Mouse (Mus musculus): ENCODE data around the gene Alg6.

DNA sequence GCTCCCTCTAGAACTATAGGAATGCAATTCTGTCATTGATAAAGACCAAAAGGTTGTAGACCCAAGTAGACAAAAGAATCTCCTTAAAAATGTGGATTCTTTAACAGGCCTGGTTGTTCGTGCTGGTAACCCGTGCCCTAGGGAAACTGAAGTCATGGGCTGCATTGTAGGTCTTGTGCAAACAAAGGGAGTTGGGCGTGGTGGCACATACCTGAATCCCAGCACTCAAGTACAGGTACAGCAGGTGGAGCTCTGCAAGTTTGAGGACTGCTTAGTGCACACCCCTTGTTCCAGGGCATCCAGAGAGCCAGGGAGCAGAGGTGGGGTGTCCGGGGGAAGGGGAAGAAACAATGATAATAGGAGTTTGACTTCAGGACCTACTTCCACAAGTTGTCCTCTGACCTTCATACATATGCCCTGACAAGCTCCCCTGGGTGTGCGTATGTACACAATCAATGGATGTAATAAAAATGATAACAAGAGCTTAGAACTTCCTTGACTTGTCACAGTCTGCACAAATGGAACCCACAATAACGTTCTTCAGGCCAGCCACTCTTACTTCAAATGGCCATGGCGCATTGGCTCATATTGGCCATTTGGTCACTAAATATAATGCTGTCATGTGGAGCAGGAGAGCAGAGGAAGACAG lies 45.1 kb upstream of the Alg6 start:
- TF ChIP-seq CTCF (IDR thresholded peaks at IDR 0.05; ENCODE audit: borderline replicate concordance, extremely low read depth, insufficient read depth, insufficient read length) (no peak), POLR2A (IDR thresholded peaks at IDR 0.05; ENCODE audit: borderline replicate concordance, extremely low read depth, insufficient read depth, insufficient read length, poor library complexity, severe bottlenecking) (no peak)
